Mouse (Mus musculus) kidney, embryonic 16.5 days (tissue): ENCODE measurements at regions not wholly inside any gene's neighbourhood (a gene's known extent, or its start where the extent isn't known, plus 50 kb on each side); places are given as distances from the start of the nearest gene placed in this dataset.

Source experiments
- ATAC-seq: fragments of 200-750 bp; cut with Nextera tagmentation; 2 replicates; pipeline ENCODE4 v1.8.0; 2017; ENCODE audit warnings: moderate TSS enrichment; ENCODE audit not compliant: low FRiP score, low TSS enrichment
- H3K27ac ChIP-seq: fragments of 300-500 bp; sonication (generic); 2 replicates; pipeline ENCODE4 v1.5.1; 2014; ENCODE audit warnings: low read length
- H3K27me3 ChIP-seq: fragments of 300-500 bp; sonication (generic); 2 replicates; pipeline ENCODE4 v1.6.1; 2014; ENCODE audit warnings: low read length, control low read depth, mixed read lengths; ENCODE audit not compliant: insufficient read depth
- H3K36me3 ChIP-seq: fragments of 300-500 bp; sonication (generic); 2 replicates; pipeline ENCODE4 v1.6.1; 2014; ENCODE audit warnings: low read length, control low read depth, mixed read lengths; ENCODE audit not compliant: insufficient read depth
- H3K4me1 ChIP-seq: fragments of 300-500 bp; sonication (generic); 2 replicates; pipeline ENCODE4 v1.6.1; 2014; ENCODE audit warnings: low read length, control low read depth, mixed read lengths; ENCODE audit not compliant: insufficient read depth
- H3K4me2 ChIP-seq: fragments of 300-500 bp; sonication (generic); replicated peaks from 2 replicates; pipeline ENCODE4 v1.6.1; 2014; ENCODE audit warnings: low read depth, low read length
- H3K4me3 ChIP-seq: fragments of 300-500 bp; sonication (generic); 2 replicates; pipeline ENCODE4 v1.5.1; 2014; ENCODE audit warnings: mild to moderate bottlenecking, low read length
- H3K9ac ChIP-seq: fragments of 300-500 bp; sonication (generic); replicated peaks from 2 replicates; pipeline ENCODE4 v1.6.1; 2014; ENCODE audit warnings: low read length
- H3K9me3 ChIP-seq: fragments of 300-500 bp; sonication (generic); 2 replicates; pipeline ENCODE4 v1.6.1; 2016; ENCODE audit warnings: low read length, control low read depth
- WGBS: fragments of 180-500 bp; shearing (Covaris S2); extraction: QIAGEN DNeasy Blood & Tissue Kit; methylation state at CpG from one replicate; pipeline ENCODE4 v1.1.7; 2014; 5-methylcytosine and 5-hydroxymethylcytosine counted together

GRCm38 (mm10) chr16:86261612-86262011 lies 360.0 kb upstream of the Adamts5 start:
- Histone ChIP-seq H3K36me3 (no peaks in the 10 kb centered on the region), H3K27me3 (no peaks in the 10 kb centered on the region), H3K4me3 (no peak overlapping the region), H3K9me3 (no peaks in the 10 kb centered on the region), H3K4me2 (no peak overlapping the region), H3K9ac (no peak overlapping the region), H3K27ac (no peak overlapping the region), H3K4me1 (no peaks in the 10 kb centered on the region)
- peak; percentile 63; the same call in 1 of the 2 replicates for ATAC-seq
- WGBS, result 67% methylated on average over 8 of the region's 8 CpGs

- no peak for ATAC-seq
- no peak overlapping the region for H3K4me3 ChIP-seq
These were observed 351.0 kb upstream of the Adamts5 start for GRCm38 (mm10) chr16:86252630-86253029.

GRCm38 (mm10) chr16:86250021-86250420 lies 348.4 kb upstream of the Adamts5 start:
- no peaks in the 10 kb centered on the region for H3K36me3 ChIP-seq
- no peak for ATAC-seq
- no peaks in the 10 kb centered on the region for H3K9me3 ChIP-seq
- no peak overlapping the region for H3K4me3 ChIP-seq
- H3K4me2 ChIP-seq, result no peak overlapping the region
- 0 out of 2 replicates have a peak, but pooled peaks cover 3% of the 10 kb centered on the region for H3K4me1 ChIP-seq
- no peak overlapping the region for H3K9ac ChIP-seq
- H3K27me3 ChIP-seq, result no peaks in the 10 kb centered on the region
- H3K27ac ChIP-seq, result no peak overlapping the region
- 74% methylated on average over 6 of the region's 6 CpGs for WGBS

More at GRCm38 (mm10) chr16:86252630-86253029, 351.0 kb upstream of the Adamts5 start:
- Histone ChIP-seq H3K4me1 (0 out of 2 replicates have a peak, but pooled peaks cover 3% of the 10 kb centered on the region), H3K9me3 (no peaks in the 10 kb centered on the region), H3K27me3 (no peaks in the 10 kb centered on the region), H3K9ac (no peak overlapping the region), H3K27ac (no peak overlapping the region), H3K4me2 (no peak overlapping the region), H3K36me3 (no peaks in the 10 kb centered on the region)

DNA sequence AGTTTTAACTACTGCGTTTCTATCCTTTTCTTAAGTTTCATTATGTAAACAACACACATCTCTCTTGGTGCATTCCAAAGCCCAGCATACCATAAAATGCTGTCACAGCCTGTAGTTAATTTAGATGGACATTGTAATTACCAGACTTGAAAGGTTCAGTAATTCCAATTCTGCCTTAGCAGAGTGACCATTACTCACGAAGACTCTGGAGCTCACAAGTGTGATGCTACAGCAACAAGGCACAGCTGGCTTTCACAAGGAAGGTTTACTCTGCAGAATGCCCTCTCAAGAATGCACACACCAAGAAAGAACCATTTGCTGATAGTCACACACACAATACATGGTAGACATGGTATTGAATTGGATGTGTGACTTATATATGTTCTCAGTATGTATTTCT lies 342.6 kb upstream of the Adamts5 start:
- H3K9me3 ChIP-seq, result no peaks in the 10 kb centered on the region
- no peak overlapping the region for H3K9ac ChIP-seq
- H3K4me1 ChIP-seq, result peaks cover 4% of the 10 kb centered on the region; the same call in 1 of the 2 replicates
- no peak overlapping the region for H3K4me2 ChIP-seq
- H3K27me3 ChIP-seq, result no peaks in the 10 kb centered on the region
- no peaks in the 10 kb centered on the region for H3K36me3 ChIP-seq
- no peak overlapping the region for H3K4me3 ChIP-seq
- H3K27ac ChIP-seq, result peak overlapping the region; percentile 61; the same call in 1 of the 2 replicates
- WGBS, result 12% methylated on average over 2 of the region's 2 CpGs
- peak; percentile 65; the same call in 1 of the 2 replicates for ATAC-seq

- WGBS, result 65% methylated on average over 3 of the region's 3 CpGs
- no peak for ATAC-seq
- H3K36me3 ChIP-seq, result no peaks in the 10 kb centered on the region
These were observed 341.3 kb upstream of the Adamts5 start for GRCm38 (mm10) chr16:86242766-86243510.

DNA sequence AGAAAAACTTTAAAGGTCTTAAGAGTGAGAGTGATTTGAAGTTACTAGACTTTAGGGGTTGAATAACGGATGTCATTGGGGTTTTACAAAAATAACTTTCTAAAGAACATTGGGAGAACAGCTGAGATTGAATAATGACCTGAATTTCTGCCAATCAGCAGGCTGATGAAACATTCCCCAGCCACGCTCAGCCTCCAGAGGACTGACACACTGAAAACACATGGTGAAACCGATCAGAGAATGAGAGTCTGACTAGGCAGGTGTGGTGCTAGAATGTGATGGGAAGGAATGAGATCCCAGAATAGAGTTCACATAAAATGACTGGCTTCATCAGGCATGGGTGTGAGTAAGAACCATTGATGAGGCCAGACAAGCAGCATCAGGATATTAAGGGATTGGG lies 321.4 kb upstream of the Adamts5 start:
- H3K27ac ChIP-seq, result no peak overlapping the region
- H3K9me3 ChIP-seq, result no peaks in the 10 kb centered on the region
- ATAC-seq, result no peak
- no peak overlapping the region for H3K4me2 ChIP-seq
- no peak overlapping the region for H3K9ac ChIP-seq
- no peaks in the 10 kb centered on the region for H3K4me1 ChIP-seq
- no peaks in the 10 kb centered on the region for H3K27me3 ChIP-seq
- H3K36me3 ChIP-seq, result no peaks in the 10 kb centered on the region
- H3K4me3 ChIP-seq, result no peak overlapping the region
- WGBS, result 70% methylated on average over 3 of the region's 3 CpGs

More at GRCm38 (mm10) chr16:86242766-86243510, 341.3 kb upstream of the Adamts5 start:
- Histone ChIP-seq H3K27ac (no peak overlapping the region), H3K4me2 (no peak overlapping the region), H3K9ac (no peak overlapping the region), H3K27me3 (no peaks in the 10 kb centered on the region), H3K4me1 (peaks cover 4% of the 10 kb centered on the region; the same call in 1 of the 2 replicates), H3K9me3 (no peaks in the 10 kb centered on the region), H3K4me3 (no peak overlapping the region)

GRCm38 (mm10) chr16:86210547-86210946 lies 308.9 kb upstream of the Adamts5 start:
- no peak overlapping the region for H3K27ac ChIP-seq
- H3K4me3 ChIP-seq, result no peak overlapping the region
- H3K4me2 ChIP-seq, result no peak overlapping the region
- no peaks in the 10 kb centered on the region for H3K4me1 ChIP-seq
- no peak for ATAC-seq
- H3K36me3 ChIP-seq, result no peaks in the 10 kb centered on the region
- H3K9me3 ChIP-seq, result no peaks in the 10 kb centered on the region
- no peak overlapping the region for H3K9ac ChIP-seq
- H3K27me3 ChIP-seq, result no peaks in the 10 kb centered on the region

- no peaks in the 10 kb centered on the region for H3K27me3 ChIP-seq
- no peak overlapping the region for H3K4me2 ChIP-seq
- no peak overlapping the region for H3K9ac ChIP-seq
- no peaks in the 10 kb centered on the region for H3K9me3 ChIP-seq
- no peaks in the 10 kb centered on the region for H3K4me1 ChIP-seq
- no peaks in the 10 kb centered on the region for H3K36me3 ChIP-seq
- no peak overlapping the region for H3K4me3 ChIP-seq
- ATAC-seq, result no peak
- H3K27ac ChIP-seq, result no peak overlapping the region
These were observed 307.7 kb upstream of the Adamts5 start for GRCm38 (mm10) chr16:86209319-86209718.

- Histone ChIP-seq H3K4me3 (no peak overlapping the region), H3K9ac (no peak overlapping the region), H3K27ac (no peak overlapping the region), H3K4me1 (no peaks in the 10 kb centered on the region), H3K27me3 (no peaks in the 10 kb centered on the region), H3K36me3 (no peaks in the 10 kb centered on the region), H3K4me2 (no peak overlapping the region), H3K9me3 (no peaks in the 10 kb centered on the region)
- ATAC-seq, result no peak
- WGBS, result 86% methylated on average over 1 of the region's 1 CpGs
These were observed 288.2 kb upstream of the Adamts5 start for GRCm38 (mm10) chr16:86189874-86190273.

- H3K4me3 ChIP-seq, result no peak overlapping the region
- no peak for ATAC-seq
- H3K27ac ChIP-seq, result no peak overlapping the region
- 72% methylated on average over 3 of the region's 3 CpGs for WGBS
- H3K4me1 ChIP-seq, result no peaks in the 10 kb centered on the region
- no peaks in the 10 kb centered on the region for H3K27me3 ChIP-seq
- H3K4me2 ChIP-seq, result no peak overlapping the region
- H3K9me3 ChIP-seq, result no peaks in the 10 kb centered on the region
- H3K36me3 ChIP-seq, result no peaks in the 10 kb centered on the region
- no peak overlapping the region for H3K9ac ChIP-seq
These were observed 287.3 kb upstream of the Adamts5 start for GRCm38 (mm10) chr16:86188966-86189365.
